Mouse (Mus musculus): ENCODE measurements around the gene Nme7.

Nme7 gene

GRCm38 (mm10) chr1:164319542-164320140 lies 15.7 kb downstream of the Nme7 start:
- in situ Hi-C loops (cut with MboI), result no loop called here

DNA sequence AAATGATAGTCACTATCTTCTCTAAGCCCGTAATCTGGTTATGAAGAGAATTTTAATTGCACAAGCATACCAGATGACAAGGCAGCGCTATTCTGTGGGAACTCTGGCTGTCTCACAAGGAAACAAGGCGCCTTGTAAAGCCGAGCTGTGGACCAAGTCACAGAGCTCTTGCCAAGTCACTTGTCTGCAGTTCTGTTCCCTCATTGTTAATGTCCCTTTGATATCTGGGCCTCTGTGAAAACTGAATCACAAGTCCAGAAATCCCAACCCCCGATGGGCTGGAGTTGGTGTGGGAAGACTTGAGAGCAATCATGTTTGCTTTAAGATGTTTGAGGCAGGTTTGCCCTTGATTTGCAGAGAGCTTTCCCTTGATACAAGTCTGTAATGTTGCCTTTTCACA lies 16.8 kb downstream of the Nme7 start:
- in situ Hi-C loops (cut with MboI), result no loop called here

- in situ Hi-C loops (cut with MboI), result no loop called here
Measured at GRCm38 (mm10) chr1:164321408-164321807, 17.5 kb downstream of the Nme7 start.

DNA sequence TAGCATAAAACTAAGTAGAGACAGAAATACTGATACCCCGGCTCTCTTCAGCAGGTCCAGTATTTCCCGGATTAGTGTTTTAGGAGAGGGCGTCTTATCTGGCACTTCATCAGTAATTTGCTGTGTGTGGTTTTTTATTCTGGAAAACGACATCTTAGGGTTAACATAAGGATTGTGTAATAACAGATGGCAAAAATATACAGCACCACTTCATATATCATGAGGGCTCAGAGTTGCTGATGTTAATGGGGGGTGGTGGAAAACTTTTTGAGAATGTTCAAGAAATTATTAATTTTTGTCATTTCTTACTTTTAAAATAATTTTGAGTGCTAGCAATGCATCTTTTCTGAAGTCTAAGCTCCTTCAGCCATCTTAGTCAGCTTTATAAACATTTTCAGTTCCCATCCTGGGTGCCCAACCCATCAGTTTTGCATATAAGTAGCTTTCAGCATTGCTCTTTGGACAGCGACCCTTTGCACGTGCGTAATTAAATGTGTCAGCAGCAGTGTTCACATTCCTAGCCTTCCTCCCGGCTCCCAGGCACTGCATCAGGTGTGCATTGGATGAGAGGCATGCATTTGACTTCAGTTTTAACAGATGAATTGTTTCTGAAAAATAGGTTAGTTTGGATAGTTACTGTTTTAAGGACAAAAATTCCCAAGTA lies 19.2 kb downstream of the Nme7 start:
- in situ Hi-C loops (cut with MboI), result no loop called here

- in situ Hi-C loops (cut with MboI), result no loop called here
Measured at GRCm38 (mm10) chr1:164324221-164324620, 20.3 kb downstream of the Nme7 start.

DNA sequence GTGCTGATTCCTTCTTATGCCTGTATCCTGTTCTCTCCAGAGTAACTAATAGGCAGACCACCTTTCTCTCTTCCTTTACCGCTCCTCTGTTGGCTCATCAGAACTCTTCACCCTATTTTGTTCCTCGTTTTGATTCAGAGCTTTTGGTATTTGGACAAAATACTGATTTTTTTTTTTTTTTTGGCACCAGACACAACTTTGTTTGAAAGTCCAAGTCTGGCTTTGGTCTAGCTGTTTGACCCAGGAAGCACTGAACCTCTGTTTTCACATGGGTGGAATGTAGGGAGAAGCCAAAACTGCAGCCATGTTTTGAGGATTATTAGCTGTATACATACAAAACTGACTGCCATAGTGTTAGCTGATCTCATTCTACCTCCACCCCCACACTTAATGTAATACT lies 21.0 kb downstream of the Nme7 start:
- in situ Hi-C loops (cut with MboI), result no loop called here

DNA sequence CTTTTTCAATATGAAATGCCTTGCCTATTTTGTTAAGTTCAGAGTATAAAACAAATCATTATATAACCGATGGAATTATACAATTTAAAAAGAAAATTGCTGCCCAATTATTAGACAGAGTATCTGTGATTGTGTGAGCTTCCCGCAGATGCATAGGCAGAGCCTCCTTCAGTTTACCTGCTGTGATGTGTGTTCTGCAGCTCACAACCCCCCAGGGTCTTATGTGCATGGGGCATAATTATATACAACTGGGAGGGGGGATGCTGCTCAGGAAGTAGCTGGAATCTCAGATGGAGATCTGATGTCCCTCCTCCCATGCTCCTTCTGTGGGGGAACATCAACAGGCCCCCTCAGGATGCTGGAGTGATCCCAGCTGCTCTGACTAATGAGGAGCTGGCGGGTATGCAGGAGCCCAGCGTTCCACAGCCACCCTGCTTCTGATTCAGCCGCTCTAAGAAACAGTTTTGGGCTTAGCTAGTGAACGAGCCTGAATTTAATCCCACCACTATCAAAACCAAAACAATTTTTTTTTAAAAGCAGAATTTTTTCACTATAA lies 22.8 kb downstream of the Nme7 start:
- in situ Hi-C loops (cut with MboI), result no loop called here

DNA sequence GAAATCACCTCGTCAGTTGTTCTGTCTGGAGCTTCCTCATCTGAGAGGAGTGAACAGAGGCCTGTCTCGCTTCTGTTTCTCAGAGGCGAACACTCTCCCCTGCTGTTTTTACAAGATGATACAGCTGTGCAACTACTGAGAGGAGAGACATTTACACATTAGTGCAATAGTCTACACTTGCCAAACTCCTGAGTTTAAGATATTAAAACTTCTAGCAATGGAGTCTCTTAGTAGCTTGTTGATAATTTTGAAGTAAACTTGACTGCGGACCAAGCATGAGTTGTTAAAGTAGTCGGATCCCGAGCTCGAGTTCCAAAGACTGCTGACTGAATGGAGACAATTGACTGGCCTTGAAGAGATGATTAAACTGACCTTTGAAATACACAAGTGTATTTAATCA lies 23.8 kb downstream of the Nme7 start:
- in situ Hi-C loops (cut with MboI), result no loop called here

- in situ Hi-C loops (cut with MboI), result no loop called here
Measured at GRCm38 (mm10) chr1:164332559-164332958, 28.6 kb downstream of the Nme7 start.

- in situ Hi-C loops (cut with MboI), result no loop called here
Measured at GRCm38 (mm10) chr1:164335435-164335834, 31.5 kb downstream of the Nme7 start.

GRCm38 (mm10) chr1:164335846-164336245 lies 31.9 kb downstream of the Nme7 start:
- in situ Hi-C loops (cut with MboI), result no loop called here

DNA sequence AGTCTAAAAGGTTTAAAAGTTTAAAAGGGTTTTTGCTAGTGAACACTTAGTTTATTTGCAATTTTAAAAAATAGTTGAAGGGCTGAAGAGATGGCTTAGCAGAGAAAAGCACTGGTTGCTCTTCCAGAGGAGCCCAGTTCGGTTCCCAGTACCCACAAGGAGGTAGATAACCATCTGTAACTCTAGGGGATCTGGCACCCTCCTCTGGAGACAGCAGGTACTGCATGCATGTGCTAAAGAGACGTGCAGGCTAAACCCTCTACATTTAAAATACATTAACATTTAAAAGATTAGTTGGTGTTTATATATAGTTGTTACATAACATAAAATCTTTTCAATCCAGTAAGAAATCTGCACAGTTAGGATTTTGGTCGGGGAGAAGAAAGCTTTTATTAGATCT lies 38.2 kb downstream of the Nme7 start:
- in situ Hi-C loops (cut with MboI), result no loop called here

GRCm38 (mm10) chr1:164353443-164353842 lies 49.5 kb downstream of the Nme7 start:
- in situ Hi-C loops (cut with MboI), result no loop called here

GRCm38 (mm10) chr1:164357995-164358394 lies 54.1 kb downstream of the Nme7 start:
- in situ Hi-C loops (cut with MboI), result no loop called here

DNA sequence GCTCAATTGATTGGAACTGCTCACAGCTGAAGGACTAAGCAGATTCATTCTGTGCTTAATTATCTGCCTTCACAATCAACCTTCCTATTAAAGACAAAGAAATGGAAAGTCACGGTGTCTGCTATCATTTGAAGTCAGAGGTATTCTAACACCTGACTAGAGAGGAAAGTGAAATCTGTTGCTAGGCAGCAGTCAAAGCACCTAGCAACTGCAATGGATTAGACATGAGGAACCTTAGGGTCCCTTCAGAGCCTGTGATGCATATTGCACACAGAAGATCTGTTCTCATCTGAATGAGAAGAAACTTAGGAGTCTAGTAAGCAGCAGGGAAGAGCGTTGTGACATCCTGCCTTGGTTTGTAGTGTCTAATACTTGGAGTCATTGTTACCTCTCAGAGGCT lies 58.1 kb downstream of the Nme7 start:
- in situ Hi-C loops (cut with MboI), result no loop called here

DNA sequence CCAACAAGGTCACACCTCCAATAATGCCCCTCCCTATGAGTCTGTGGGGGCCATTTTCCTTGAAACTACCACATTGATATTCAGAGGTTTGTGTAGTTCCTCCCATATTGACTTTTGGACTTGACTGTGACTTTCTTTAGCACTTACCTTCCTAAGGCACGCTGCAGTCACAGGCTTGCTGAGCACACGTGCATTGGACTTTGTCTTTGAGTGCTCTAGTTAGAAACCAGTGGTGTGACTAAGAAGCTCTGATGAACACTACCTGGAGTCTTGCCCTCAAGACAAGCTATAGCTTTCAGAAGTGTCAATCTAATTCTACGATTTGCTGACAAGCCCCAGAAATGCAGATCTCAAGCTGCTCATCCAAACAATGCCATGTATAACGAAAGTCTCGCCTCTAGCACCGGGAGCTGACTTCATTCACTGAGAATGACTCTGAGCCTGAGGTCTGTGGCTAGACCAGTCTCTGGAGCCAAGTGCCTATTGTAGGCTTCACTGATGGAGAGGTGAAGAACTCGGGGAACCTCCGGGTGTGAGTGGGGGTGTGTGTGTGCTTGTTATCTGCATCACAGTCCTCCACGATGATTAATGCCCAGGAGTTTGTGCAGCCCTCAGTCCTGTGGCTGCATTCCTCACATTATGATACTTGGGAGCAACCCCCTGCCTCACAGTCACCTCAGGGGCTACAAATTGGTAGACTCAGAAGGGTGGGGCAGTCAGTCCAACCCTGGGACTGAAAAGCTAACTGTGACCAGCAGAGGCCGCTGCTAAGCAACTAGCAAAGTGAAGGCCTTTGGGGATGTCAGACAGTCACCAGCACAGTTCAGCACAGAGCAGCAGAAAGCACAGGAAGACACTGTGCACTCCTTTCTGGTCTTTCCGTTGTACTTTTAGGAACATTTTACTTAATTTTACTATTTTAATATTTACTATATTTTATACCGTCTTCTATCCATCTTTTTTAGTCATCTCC lies 62.5 kb downstream of the Nme7 start:
- in situ Hi-C loops (cut with MboI), result no loop called here

GRCm38 (mm10) chr1:164368152-164368551 lies 64.2 kb downstream of the Nme7 start:
- in situ Hi-C loops (cut with MboI), result no loop called here

GRCm38 (mm10) chr1:164369781-164370180 lies 65.9 kb downstream of the Nme7 start:
- in situ Hi-C loops (cut with MboI), result no loop called here

- in situ Hi-C loops (cut with MboI), result no loop called here
Measured at GRCm38 (mm10) chr1:164373029-164373428, 69.1 kb downstream of the Nme7 start.

- in situ Hi-C loops (cut with MboI), result no loop called here
Measured at GRCm38 (mm10) chr1:164374020-164374419, 70.1 kb downstream of the Nme7 start.

GRCm38 (mm10) chr1:164375626-164376025 lies 71.7 kb downstream of the Nme7 start:
- in situ Hi-C loops (cut with MboI), result no loop called here

- in situ Hi-C loops (cut with MboI), result no loop called here
Measured at GRCm38 (mm10) chr1:164376761-164377487, 73.0 kb downstream of the Nme7 start.
